In genomic region chr2:61642452-61643368, GRCm38 (mm10) we compare ENCODE assay signal across 8 mouse cellular contexts.
A peak's percentile ranks its signal among the peaks of the same experiment; 100 is the strongest.
DNase-seq lines count a peak whose midpoint lies in the region; ATAC-seq and TF ChIP-seq lines count a peak whose summit lies in the region.

No protein-coding gene starts in this region.

- peak; percentile 87 for TF ChIP-seq CTCF in hindbrain, postnatal 0 days (IDR thresholded peaks at IDR 0.05; ENCODE audit: low read depth)

- no peaks in the 10 kb centered on the region for H3K27me3 ChIP-seq in forebrain, embryonic 11.5 days (ENCODE audit: control insufficient read depth, insufficient read depth, low read length)
- H3K27me3 ChIP-seq in hindbrain, postnatal 0 days (ENCODE audit: insufficient read depth, low read length), result no peaks in the 10 kb centered on the region
- no peaks in the 10 kb centered on the region for H3K27me3 ChIP-seq in limb, embryonic 10.5 days (ENCODE audit: low read depth, poor library complexity, severe bottlenecking)

- H3K27ac ChIP-seq in forebrain, embryonic 11.5 days (ENCODE audit: low read depth, low read length), result no peak overlapping the region
- H3K27ac ChIP-seq in hindbrain, postnatal 0 days, result no peak overlapping the region
- no peak overlapping the region for H3K27ac ChIP-seq in limb, embryonic 10.5 days

- no peaks in the 10 kb centered on the region for H3K36me3 ChIP-seq in forebrain, embryonic 11.5 days (ENCODE audit: control insufficient read depth, insufficient read depth, low read length)
- H3K36me3 ChIP-seq in hindbrain, postnatal 0 days (ENCODE audit: insufficient read depth, low read length), result no peaks in the 10 kb centered on the region
- 0 out of 2 replicates have a peak, but pooled peaks cover 4% of the 10 kb centered on the region for H3K36me3 ChIP-seq in limb, embryonic 10.5 days

- no peaks in the 10 kb centered on the region for H3K4me1 ChIP-seq in forebrain, embryonic 11.5 days (replicated peaks; ENCODE audit: control insufficient read depth, insufficient read depth, low read length)
- no peaks in the 10 kb centered on the region for H3K4me1 ChIP-seq in hindbrain, postnatal 0 days (ENCODE audit: insufficient read depth, low read length)
- no peaks in the 10 kb centered on the region for H3K4me1 ChIP-seq in limb, embryonic 10.5 days

- 53% methylated on average over 6 of the region's 6 CpGs for WGBS in forebrain, embryonic 11.5 days
- WGBS in hindbrain, postnatal 0 days, result 48% methylated on average over 6 of the region's 6 CpGs
- 63% methylated on average over 6 of the region's 6 CpGs for WGBS in limb, embryonic 10.5 days

- no peak overlapping the region for H3K4me3 ChIP-seq in forebrain, embryonic 11.5 days (ENCODE audit: low read depth, low read length)
- no peak overlapping the region for H3K4me3 ChIP-seq in hindbrain, postnatal 0 days (ENCODE audit: low read length)
- H3K4me3 ChIP-seq in limb, embryonic 10.5 days, result no peak overlapping the region

- H3K9ac ChIP-seq in forebrain, embryonic 11.5 days (ENCODE audit: low read length), result no peak overlapping the region
- H3K9ac ChIP-seq in hindbrain, postnatal 0 days (replicated peaks; ENCODE audit: low read length), result no peak overlapping the region

- no peaks in the 10 kb centered on the region for H3K9me3 ChIP-seq in forebrain, embryonic 11.5 days (ENCODE audit: control insufficient read depth, low read length)
- no peaks in the 10 kb centered on the region for H3K9me3 ChIP-seq in hindbrain, postnatal 0 days (ENCODE audit: low read length)
- no peaks in the 10 kb centered on the region for H3K9me3 ChIP-seq in limb, embryonic 10.5 days (replicated peaks)

- peak; percentile 78 for ATAC-seq in forebrain, embryonic 11.5 days (replicated peaks; ENCODE audit: low FRiP score)
- ATAC-seq in hindbrain, postnatal 0 days, result peak; percentile 70; the same call in 1 of the 2 replicates
- ATAC-seq in monocyte, adult 5-6 weeks (replicated peaks; ENCODE audit: insufficient number of reproducible peaks, low FRiP score, low TSS enrichment, poor library complexity, severe bottlenecking), result no peak

- DNase-seq in 416B (ENCODE audit: low read depth), result peak; percentile 72
- DNase-seq in CD4-positive, CD25-positive, alpha-beta regulatory T cell, adult 2 months (ENCODE audit: low read depth, low spot score), result peak; percentile 70
- DNase-seq in c-Kit-positive CD71-positive TER-119-positive erythroid progenitor cells, embryonic 14.5 days (ENCODE audit: low spot score), result peak; percentile 39
- DNase-seq in forebrain, embryonic 11.5 days (ENCODE audit: low spot score), result peak; percentile 64
- DNase-seq in hindbrain, postnatal 0 days (ENCODE audit: low spot score), result peak; percentile 85
- peak; percentile 45 for DNase-seq in limb, embryonic 10.5 days (ENCODE audit: low spot score)
- peak; percentile 23 for DNase-seq in neural tube, embryonic 10.5 days (ENCODE audit: extremely low spot score, low spot score)

- H3K4me2 ChIP-seq in forebrain, embryonic 11.5 days (ENCODE audit: low read depth, low read length, severe bottlenecking), result no peak overlapping the region
- H3K4me2 ChIP-seq in hindbrain, postnatal 0 days (ENCODE audit: low read depth, low read length), result no peak overlapping the region

Comparison
In these comparisons a context has a peak if more than half of its experiments do, and no peak if none do; other contexts are left out.
1. DNase-seq: peak in every context shown above with its lines; median percentile 85 in hindbrain, postnatal 0 days; 72 in 416B; 70 in CD4-positive, CD25-positive, alpha-beta regulatory T cell, adult 2 months; 64 in forebrain, embryonic 11.5 days; 45 in limb, embryonic 10.5 days; 39 in c-Kit-positive CD71-positive TER-119-positive erythroid progenitor cells, embryonic 14.5 days; 23 in neural tube, embryonic 10.5 days.